Mouse (Mus musculus) limb, embryonic 11.5 days (tissue): Measurements from ENCODE around the gene B3galt2. TPM values are rescaled to one million over a fixed set of nuclear protein-coding genes. Genes with fewer than 3 reads are reported as not detected.
"Not testable (repeated sequence)": the region's sequence is repeated elsewhere in the genome, so short reads cannot be mapped to it uniquely, and the experiment has no call there.

ENCODE experiments used
- ATAC-seq: fragments of 200-750 bp; cut with Nextera tagmentation; 2 replicates; pipeline ENCODE4 v1.8.0; 2017; ENCODE audit warnings: low read depth; ENCODE audit not compliant: insufficient number of reproducible peaks, low FRiP score, low TSS enrichment
- DNase-seq: peaks from one replicate; pipeline ENCODE4 v3.0.0-alpha.2; 2015; ENCODE audit warnings: low spot score
- H3K27ac ChIP-seq: fragments of 300-500 bp; sonication (generic); replicated peaks from 2 replicates; pipeline ENCODE4 v1.5.1; 2014; ENCODE audit warnings: low read depth, mild to moderate bottlenecking, low read length
- H3K27me3 ChIP-seq: fragments of 300-500 bp; sonication (generic); 2 replicates; pipeline ENCODE4 v1.6.1; 2014; ENCODE audit warnings: mild to moderate bottlenecking, low read length, mixed read lengths; ENCODE audit not compliant: control insufficient read depth, insufficient read depth
- H3K36me3 ChIP-seq: fragments of 300-500 bp; sonication (generic); 2 replicates; pipeline ENCODE4 v1.6.1; 2014; ENCODE audit warnings: mild to moderate bottlenecking, low read length, moderate library complexity, mixed read lengths; ENCODE audit not compliant: control insufficient read depth, insufficient read depth
- H3K4me1 ChIP-seq: fragments of 300-500 bp; sonication (generic); 2 replicates; pipeline ENCODE4 v1.6.1; 2014; ENCODE audit warnings: low read length, mixed read lengths; ENCODE audit not compliant: control insufficient read depth, insufficient read depth
- H3K4me2 ChIP-seq: fragments of 300-500 bp; sonication (generic); 2 replicates; pipeline ENCODE4 v1.6.1; 2014; ENCODE audit warnings: low read depth, mild to moderate bottlenecking, moderate library complexity; ENCODE audit not compliant: severe bottlenecking
- H3K4me3 ChIP-seq: fragments of 300-500 bp; sonication (generic); 2 replicates; pipeline ENCODE4 v1.5.1; 2014; ENCODE audit warnings: low read depth, low read length
- H3K9ac ChIP-seq: fragments of 300-500 bp; sonication (generic); 2 replicates; pipeline ENCODE4 v1.6.1; 2014; ENCODE audit warnings: mild to moderate bottlenecking, low read length
- H3K9me3 ChIP-seq: fragments of 300-500 bp; sonication (generic); 2 replicates; pipeline ENCODE4 v1.6.1; 2016; ENCODE audit warnings: low read length; ENCODE audit not compliant: control insufficient read depth
- WGBS: fragments of 180-500 bp; shearing (Covaris S2); extraction: QIAGEN DNeasy Blood & Tissue Kit; methylation state at CpG from one replicate; pipeline ENCODE4 v1.1.7; 2014; 5-methylcytosine and 5-hydroxymethylcytosine counted together
- polyA plus RNA-seq: library from polyadenylated mRNA; unstranded; fragments of >200 nt; fragmentation: Nextera tagmentation; extraction: Ambion mirVana; gene quantifications from 2 replicates; pipeline ENCODE4 v1.2.1, GENCODE M21; 2014

The B3galt2 gene
- polyA plus RNA-seq, 1 experiment from 2014 or later, result 0.40 TPM

- WGBS, result 91% methylated on average over 2 of the region's 2 CpGs
- DNase-seq (no peak), ATAC-seq (no peak)
- Histone ChIP-seq H3K27me3 (no peaks in the 10 kb centered on the region), H3K4me3 (no peak overlapping the region), H3K4me2 (no peak overlapping the region), H3K9me3 (no peaks in the 10 kb centered on the region), H3K36me3 (no peaks in the 10 kb centered on the region), H3K4me1 (no peaks in the 10 kb centered on the region), H3K27ac (no peak overlapping the region), H3K9ac (no peak overlapping the region)
Observed at GRCm38 (mm10) chr1:143632854-143633587, 7.4 kb upstream of the B3galt2 start.

GRCm38 (mm10) chr1:143644221-143644620 is 3.8 kb downstream of the B3galt2 start:
- H3K4me3 ChIP-seq, result no peak overlapping the region

GRCm38 (mm10) chr1:143645386-143645785 is 4.9 kb downstream of the B3galt2 start:
- no peak for DNase-seq

More at GRCm38 (mm10) chr1:143644221-143644620, 3.8 kb downstream of the B3galt2 start:
- Histone ChIP-seq H3K27ac (no peak overlapping the region), H3K4me1 (no peaks in the 10 kb centered on the region), H3K36me3 (no peaks in the 10 kb centered on the region), H3K27me3 (no peaks in the 10 kb centered on the region), H3K4me2 (no peak overlapping the region), H3K9ac (no peak overlapping the region), H3K9me3 (no peaks in the 10 kb centered on the region)
- ATAC-seq, result peak; percentile 54; the same call in 1 of the 2 replicates
- DNase-seq, result no peak
- 92% methylated on average over 2 of the region's 2 CpGs for WGBS

GRCm38 (mm10) chr1:143646219-143646618 is 5.8 kb downstream of the B3galt2 start:
- ATAC-seq (no peak), DNase-seq (no peak)
- H3K9me3 ChIP-seq, result no peaks in the 10 kb centered on the region
- no peaks in the 10 kb centered on the region for H3K27me3 ChIP-seq
- no peak overlapping the region for H3K9ac ChIP-seq
- no peaks in the 10 kb centered on the region for H3K4me1 ChIP-seq
- no peak overlapping the region for H3K27ac ChIP-seq
- H3K4me3 ChIP-seq, result no peak overlapping the region
- 80% methylated on average over 4 of the region's 4 CpGs for WGBS
- no peak overlapping the region for H3K4me2 ChIP-seq
- H3K36me3 ChIP-seq, result no peaks in the 10 kb centered on the region

More at GRCm38 (mm10) chr1:143645386-143645785, 4.9 kb downstream of the B3galt2 start:
- H3K4me3 ChIP-seq, result no peak overlapping the region
- no peaks in the 10 kb centered on the region for H3K36me3 ChIP-seq
- no peak overlapping the region for H3K27ac ChIP-seq
- ATAC-seq, result no peak
- no peak overlapping the region for H3K4me2 ChIP-seq
- no peaks in the 10 kb centered on the region for H3K9me3 ChIP-seq
- H3K27me3 ChIP-seq, result no peaks in the 10 kb centered on the region
- WGBS, result 81% methylated on average over 4 of the region's 4 CpGs
- no peaks in the 10 kb centered on the region for H3K4me1 ChIP-seq
- no peak overlapping the region for H3K9ac ChIP-seq

GRCm38 (mm10) chr1:143650317-143650716 is 9.9 kb downstream of the B3galt2 start:
- Histone ChIP-seq H3K9ac (no peak overlapping the region), H3K4me2 (no peak overlapping the region), H3K27ac (no peak overlapping the region), H3K27me3 (no peaks in the 10 kb centered on the region), H3K4me3 (no peak overlapping the region), H3K36me3 (no peaks in the 10 kb centered on the region), H3K9me3 (no peaks in the 10 kb centered on the region), H3K4me1 (no peaks in the 10 kb centered on the region)
- DNase-seq (no peak), ATAC-seq (no peak)
- WGBS, result 97% methylated on average over 2 of the region's 2 CpGs

GRCm38 (mm10) chr1:143653646-143654045 is 13.2 kb downstream of the B3galt2 start:
- WGBS, result 92% methylated on average over 3 of the region's 3 CpGs
- no peak for ATAC-seq
- H3K4me3 ChIP-seq, result no peak overlapping the region
- no peaks in the 10 kb centered on the region for H3K4me1 ChIP-seq
- DNase-seq, result no peak
- no peaks in the 10 kb centered on the region for H3K27me3 ChIP-seq
- H3K4me2 ChIP-seq, result no peak overlapping the region
- H3K27ac ChIP-seq, result no peak overlapping the region
- no peaks in the 10 kb centered on the region for H3K36me3 ChIP-seq
- H3K9me3 ChIP-seq, result no peaks in the 10 kb centered on the region
- H3K9ac ChIP-seq, result no peak overlapping the region

- no peaks in the 10 kb centered on the region for H3K9me3 ChIP-seq
- ATAC-seq, result no peak
- no peak overlapping the region for H3K9ac ChIP-seq
- no peak for DNase-seq
- peaks cover 5% of the 10 kb centered on the region; the same call in 1 of the 2 replicates for H3K36me3 ChIP-seq
- H3K4me3 ChIP-seq, result no peak overlapping the region
- H3K27me3 ChIP-seq, result no peaks in the 10 kb centered on the region
- whole genome bisulfite sequencing, result 97% methylated on average over 2 of the region's 2 CpGs
- no peak overlapping the region for H3K27ac ChIP-seq
- H3K4me1 ChIP-seq, result no peaks in the 10 kb centered on the region
- no peak overlapping the region for H3K4me2 ChIP-seq
Observed at GRCm38 (mm10) chr1:143663197-143663596, 22.7 kb downstream of the B3galt2 start.

GRCm38 (mm10) chr1:143664786-143665185 is 24.3 kb downstream of the B3galt2 start:
- H3K4me1 ChIP-seq, H3K27ac ChIP-seq, ATAC-seq, H3K9ac ChIP-seq, H3K4me2 ChIP-seq, H3K4me3 ChIP-seq, DNase-seq, H3K27me3 ChIP-seq, H3K9me3 ChIP-seq, H3K36me3 ChIP-seq: not testable (repeated sequence)
- 86% methylated on average over 4 of the region's 4 CpGs for WGBS
